Mouse (Mus musculus) layer of hippocampus, adult 8-10 months (tissue): Measurements from ENCODE around the gene 4930518I15Rik. TPM values are rescaled to one million over a fixed set of nuclear protein-coding genes. Genes with fewer than 3 reads are reported as not detected.
"Not testable (repeated sequence)": the region's sequence is repeated elsewhere in the genome, so short reads cannot be mapped to it uniquely, and the experiment has no call there.

ENCODE experiments used
- DNase-seq, 2 experiments: peaks; one replicate each; pipeline ENCODE4 v3.0.0; 2022; ENCODE audit warnings: low spot score in 2 of 2
- total RNA-seq, 4 experiments: library from RNA; stranded (reverse); gene quantifications; 2 replicates each; pipeline ENCODE4 v1.2.4; 2022

Gene 4930518I15Rik
- total RNA-seq, 4 experiments from 2014 or later: 2.6 to 4.2 (median 3.9) TPM

- DNase-seq: no peak
Observed at GRCm38 (mm10) chr2:156877726-156878125, 20.0 kb upstream of the 4930518I15Rik start.

- DNase-seq: no peak
Observed at GRCm38 (mm10) chr2:156874760-156875510, 17.2 kb upstream of the 4930518I15Rik start.

- no peak for DNase-seq
Observed at GRCm38 (mm10) chr2:156874047-156874759, 16.5 kb upstream of the 4930518I15Rik start.

GRCm38 (mm10) chr2:156873629-156874028 lies 15.9 kb upstream of the 4930518I15Rik start:
- peak in 1 of 2 experiments; percentile 25 for DNase-seq

- no peak for DNase-seq
Observed at GRCm38 (mm10) chr2:156870519-156870918, 12.8 kb upstream of the 4930518I15Rik start.

GRCm38 (mm10) chr2:156869554-156869953 lies 11.8 kb upstream of the 4930518I15Rik start:
- DNase-seq: no peak

GRCm38 (mm10) chr2:156868994-156869393 lies 11.2 kb upstream of the 4930518I15Rik start:
- peak in 1 of 2 experiments; percentile 33 for DNase-seq

- DNase-seq: no peak
Observed at GRCm38 (mm10) chr2:156864481-156864880, 6.7 kb upstream of the 4930518I15Rik start.

- no peak for DNase-seq
Observed at GRCm38 (mm10) chr2:156863487-156864160, 5.9 kb upstream of the 4930518I15Rik start.

GRCm38 (mm10) chr2:156862772-156863486 lies 5.2 kb upstream of the 4930518I15Rik start, which contains the start of gene Rab5if:
Gene Rab5if, plus strand, starts transcription at chr2:156863128.
- DNase-seq: peak; percentile 94 to 97

GRCm38 (mm10) chr2:156862041-156862717 lies 4.4 kb upstream of the 4930518I15Rik start:
- DNase-seq: peak in 1 of 2 experiments; percentile 23

- DNase-seq: no peak
Observed at GRCm38 (mm10) chr2:156858671-156859070, 925 bp upstream of the 4930518I15Rik start.

GRCm38 (mm10) chr2:156857385-156857791 lies 358 bp downstream of the 4930518I15Rik start:
- no peak for DNase-seq

GRCm38 (mm10) chr2:156856311-156856710 lies 1.4 kb downstream of the 4930518I15Rik start:
- no peak for DNase-seq

- DNase-seq: peak in 1 of 2 experiments; percentile 50
Observed at GRCm38 (mm10) chr2:156853999-156854771, 3.6 kb downstream of the 4930518I15Rik start.

- not testable (repeated sequence) for DNase-seq
Observed at GRCm38 (mm10) chr2:156853584-156853983, 4.2 kb downstream of the 4930518I15Rik start.

- DNase-seq: no peak
Observed at GRCm38 (mm10) chr2:156850505-156850904, 7.2 kb downstream of the 4930518I15Rik start.

GRCm38 (mm10) chr2:156848526-156849182 lies 9.1 kb downstream of the 4930518I15Rik start:
- no peak for DNase-seq

GRCm38 (mm10) chr2:156847653-156848052 lies 10.1 kb downstream of the 4930518I15Rik start:
- DNase-seq: no peak
